8 mouse cellular contexts compared by ENCODE assay signal in the genomic region with DNA sequence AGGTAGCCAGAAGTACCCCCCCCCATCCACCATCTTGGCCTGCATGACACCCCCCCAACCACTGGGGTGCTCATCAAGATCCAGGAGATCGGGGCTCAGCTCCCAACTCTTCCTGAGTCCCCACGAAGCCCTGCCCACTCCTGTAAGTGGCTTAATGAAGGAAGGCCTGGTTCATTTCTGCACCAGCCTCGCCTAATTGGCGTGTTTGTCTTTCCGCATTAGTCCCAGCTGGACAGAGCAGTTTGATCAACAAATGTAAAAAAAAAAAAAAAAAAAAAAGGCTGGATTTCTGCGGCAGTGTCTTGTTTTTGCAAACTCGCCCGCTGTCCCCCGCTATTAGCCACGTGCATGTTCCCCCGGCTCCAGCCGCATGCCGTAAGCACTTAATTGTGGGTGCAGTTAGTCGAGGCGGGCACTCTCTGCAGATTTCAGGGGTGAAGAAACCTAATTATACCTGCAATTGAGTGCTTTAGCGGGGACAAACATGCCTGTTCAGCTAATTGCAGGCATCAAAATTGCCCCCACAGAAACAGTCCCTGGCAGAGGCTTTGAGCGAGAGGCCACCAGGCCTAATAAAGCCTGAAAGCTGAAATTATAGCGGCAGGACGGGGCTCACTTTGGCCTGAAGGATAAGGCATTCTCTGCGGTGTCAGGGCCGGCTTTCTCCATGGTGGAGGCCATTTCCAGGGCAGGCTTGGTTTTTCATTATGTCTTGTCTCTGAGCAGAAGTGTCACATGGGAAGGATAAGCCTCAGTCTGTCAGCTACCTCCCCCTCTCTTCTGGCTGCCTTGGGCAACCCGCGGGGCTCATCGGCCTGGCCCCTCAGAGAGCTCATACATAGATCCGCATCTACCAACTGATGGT.
DNase-seq lines count a peak whose midpoint lies in the region; ATAC-seq and TF ChIP-seq lines count a peak whose summit lies in the region.

No protein-coding gene starts in this region.

- peak overlapping the region; percentile 91 for H3K27ac ChIP-seq in liver, embryonic 11.5 days (ENCODE audit: low read depth, low read length)
- peak overlapping the region; percentile 80 for H3K27ac ChIP-seq in forebrain, embryonic 15.5 days (replicated peaks)
- peak overlapping the region; percentile 92 for H3K27ac ChIP-seq in liver, embryonic 13.5 days
- H3K27ac ChIP-seq in olfactory bulb, adult 2 months (ENCODE audit: insufficient read depth, low read depth, low read length) = peak overlapping the region; percentile 20; the same call in 1 of the 2 replicates

- peaks cover 76% of the 10 kb centered on the region for H3K4me1 ChIP-seq in liver, embryonic 11.5 days (replicated peaks; ENCODE audit: control insufficient read depth, insufficient read depth, low read length)
- peaks cover 48% of the 10 kb centered on the region for H3K4me1 ChIP-seq in forebrain, embryonic 15.5 days
- H3K4me1 ChIP-seq in liver, embryonic 13.5 days (replicated peaks) = peaks cover 100% of the 10 kb centered on the region
- peaks cover 41% of the 10 kb centered on the region for H3K4me1 ChIP-seq in olfactory bulb, adult 2 months (ENCODE audit: control insufficient read depth, insufficient read depth, low read length)

- no peak for TF ChIP-seq CTCF in olfactory bulb, adult 2 months (IDR thresholded peaks at IDR 0.05; ENCODE audit: insufficient read depth, low read depth, low read length)

- no peaks in the 10 kb centered on the region for H3K27me3 ChIP-seq in liver, embryonic 11.5 days (replicated peaks; ENCODE audit: control insufficient read depth, insufficient read depth, low read length)
- H3K27me3 ChIP-seq in forebrain, embryonic 15.5 days = no peaks in the 10 kb centered on the region
- no peaks in the 10 kb centered on the region for H3K27me3 ChIP-seq in liver, embryonic 13.5 days

- no peak for DNase-seq in liver, embryonic 11.5 days (ENCODE audit: low spot score)
- DNase-seq in liver = no peak
- DNase-seq in liver, embryonic 13.5 days = no peak
- no peak for DNase-seq in gastrocnemius, postnatal 36 days
- DNase-seq in layer of hippocampus, adult 18-20 months (ENCODE audit: low spot score in 2 of 2) = no peak
- DNase-seq in frontal cortex, postnatal 10 days (ENCODE audit: low spot score in 2 of 2) = no peak

- no peaks in the 10 kb centered on the region for H3K9me3 ChIP-seq in liver, embryonic 11.5 days (ENCODE audit: control insufficient read depth, low read length)
- no peaks in the 10 kb centered on the region for H3K9me3 ChIP-seq in forebrain, embryonic 15.5 days
- H3K9me3 ChIP-seq in liver, embryonic 13.5 days (replicated peaks) = no peaks in the 10 kb centered on the region

- no peak for TF ChIP-seq POLR2A in olfactory bulb, adult 2 months (IDR thresholded peaks at IDR 0.05; ENCODE audit: insufficient read depth, low read depth, low read length)

- H3K4me3 ChIP-seq in liver, embryonic 11.5 days (ENCODE audit: low read depth, low read length) = no peak overlapping the region
- H3K4me3 ChIP-seq in forebrain, embryonic 15.5 days = no peak overlapping the region
- no peak overlapping the region for H3K4me3 ChIP-seq in liver, embryonic 13.5 days (replicated peaks)
- H3K4me3 ChIP-seq in olfactory bulb, adult 2 months (ENCODE audit: insufficient read depth, low read depth, low read length) = no peak overlapping the region

- H3K36me3 ChIP-seq in liver, embryonic 11.5 days (ENCODE audit: control insufficient read depth, insufficient read depth, low read length) = no peaks in the 10 kb centered on the region
- H3K36me3 ChIP-seq in forebrain, embryonic 15.5 days = no peaks in the 10 kb centered on the region
- no peaks in the 10 kb centered on the region for H3K36me3 ChIP-seq in liver, embryonic 13.5 days

- ATAC-seq in liver, embryonic 11.5 days (replicated peaks; ENCODE audit: low FRiP score) = no peak
- peak; percentile 46 for ATAC-seq in forebrain, embryonic 15.5 days (replicated peaks)
- no peak for ATAC-seq in liver, embryonic 13.5 days (ENCODE audit: low read depth)

- WGBS in liver, embryonic 11.5 days = 56% methylated on average over 25 of the region's 25 CpGs
- WGBS in forebrain, embryonic 15.5 days = 9% methylated on average over 25 of the region's 25 CpGs
- 59% methylated on average over 25 of the region's 25 CpGs for WGBS in liver, embryonic 13.5 days (ENCODE audit: insufficient replicate concordance)
- 40% methylated on average over 25 of the region's 25 CpGs for WGBS in olfactory bulb, adult 2 months

- H3K9ac ChIP-seq in liver, embryonic 11.5 days (ENCODE audit: low read depth, low read length) = peak overlapping the region; percentile 70
- H3K9ac ChIP-seq in forebrain, embryonic 15.5 days (replicated peaks) = no peak overlapping the region
- H3K9ac ChIP-seq in liver, embryonic 13.5 days = peak overlapping the region; percentile 76

- intact Hi-C loops in gastrocnemius, postnatal 36 days (cut with DNase I) = no loop called here

- H3K4me2 ChIP-seq in liver, embryonic 11.5 days = peak overlapping the region; percentile 56
- H3K4me2 ChIP-seq in forebrain, embryonic 15.5 days (replicated peaks) = no peak overlapping the region
- H3K4me2 ChIP-seq in liver, embryonic 13.5 days = peak overlapping the region; percentile 68; the same call in 1 of the 2 replicates

Comparison
In these comparisons a context has a peak if more than half of its experiments do, and no peak if none do; other contexts are left out.
1. H3K27ac ChIP-seq: peak in every context shown above with its lines; median percentile 92 in liver, embryonic 13.5 days; 91 in liver, embryonic 11.5 days; 80 in forebrain, embryonic 15.5 days; 20 in olfactory bulb, adult 2 months.